Mouse (Mus musculus) kidney, adult 2 months (tissue): ENCODE measurements around the gene Nuak1.

ENCODE experiments used
- CTCF ChIP-seq: fragments of 200-500 bp; conservative IDR thresholded peaks from 2 replicates; pipeline ENCODE4 v1.5.1; 2011; ENCODE audit warnings: low read depth, mild to moderate bottlenecking, control low read depth, low read length, moderate library complexity, mixed read lengths; ENCODE audit not compliant: insufficient read depth, insufficient read length
- POLR2A ChIP-seq: fragments of 200-500 bp; IDR thresholded peaks from one replicate; pipeline ENCODE4 v1.6.1; 2011; ENCODE audit warnings: low read depth, low read length, control low read depth

- TF ChIP-seq POLR2A (no peak), CTCF (no peak)
Observed at GRCm38 (mm10) chr10:84393881-84394280, 46.5 kb downstream of the Nuak1 start.
